Mouse (Mus musculus) cerebellum, postnatal 4 days (tissue): Measurements from ENCODE around the gene Zc3h6.
A peak's percentile ranks its signal among the peaks of the same experiment; 100 is the strongest.
"Not testable (repeated sequence)": the region's sequence is repeated elsewhere in the genome, so short reads cannot be mapped to it uniquely, and the experiment has no call there.

Experiments used
- DNase-seq, 2 experiments: peaks; one replicate each; pipeline ENCODE4 v3.0.0; 2022; ENCODE audit warnings: low spot score in 2 of 2, mixed read lengths in 1 of 2

Zc3h6 gene

DNA sequence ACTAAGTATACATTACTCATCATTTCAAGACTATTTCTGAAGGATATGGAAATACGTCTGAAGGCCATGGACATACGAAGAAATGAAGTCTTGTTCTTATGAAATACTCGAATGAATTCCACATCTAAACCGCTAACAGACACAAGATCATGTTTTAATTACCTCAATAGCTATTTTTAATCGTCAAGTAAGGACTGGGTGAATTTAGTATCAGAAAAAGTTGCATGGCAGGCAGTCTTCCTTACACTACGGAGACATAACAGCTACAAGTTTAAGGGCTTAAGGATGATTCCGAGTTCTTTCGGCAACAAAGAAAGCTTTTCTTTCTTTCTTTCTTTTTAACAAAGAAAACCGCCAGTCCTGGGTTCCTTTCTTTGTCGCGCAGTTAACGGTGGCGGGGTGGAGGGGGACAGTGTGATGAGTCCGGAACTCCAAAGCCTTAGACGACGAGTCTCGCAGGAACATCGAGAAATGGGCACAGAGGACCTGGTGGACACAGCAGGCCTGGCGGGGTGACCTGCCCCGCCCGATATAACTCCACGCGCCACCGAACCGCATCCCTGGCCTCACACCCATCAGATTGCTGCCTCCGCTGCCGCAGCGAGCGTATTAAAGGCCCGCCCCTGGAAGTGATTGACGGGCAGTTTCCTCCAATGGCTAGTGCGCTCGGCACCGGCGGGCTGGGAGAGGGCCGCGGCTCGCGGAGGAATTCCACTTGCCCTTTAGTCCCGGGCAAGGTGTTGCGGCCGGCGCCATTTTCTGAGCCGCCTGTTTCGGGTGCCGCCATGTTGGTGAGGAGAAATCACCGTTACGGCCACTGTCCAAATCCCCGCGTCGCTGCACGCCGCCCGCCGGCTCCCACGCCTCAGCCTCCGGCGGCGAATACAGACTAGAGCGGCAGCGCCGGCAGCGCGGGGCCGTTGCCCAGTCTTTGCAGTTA, at the start of gene Zc3h6:
Gene Zc3h6 (plus strand): TSS at position 762 of the 940 bp plus-strand sequence.
- DNase-seq = peak; percentile 99 to 100

DNA sequence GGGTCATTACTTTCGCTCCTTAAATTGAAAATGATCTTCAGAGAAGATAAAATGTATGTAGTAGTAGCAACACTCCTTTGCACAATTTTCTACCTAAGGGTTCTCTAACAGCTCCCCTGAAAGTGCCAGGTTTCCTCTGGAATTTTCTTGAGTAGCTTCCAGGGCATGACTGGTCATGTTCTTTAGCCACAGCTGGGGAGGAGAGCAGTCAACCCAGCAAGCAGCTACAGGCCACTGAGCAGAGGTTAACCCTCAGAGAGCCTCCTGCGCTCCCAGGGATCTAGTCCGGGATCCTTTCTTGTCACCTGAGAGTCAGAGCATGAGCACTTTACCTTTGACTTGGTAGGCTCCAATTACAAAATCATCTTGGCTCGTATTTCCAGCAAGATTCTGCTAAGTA, 42.4 kb upstream of the Zc3h6 start:
- no peak for DNase-seq

DNA sequence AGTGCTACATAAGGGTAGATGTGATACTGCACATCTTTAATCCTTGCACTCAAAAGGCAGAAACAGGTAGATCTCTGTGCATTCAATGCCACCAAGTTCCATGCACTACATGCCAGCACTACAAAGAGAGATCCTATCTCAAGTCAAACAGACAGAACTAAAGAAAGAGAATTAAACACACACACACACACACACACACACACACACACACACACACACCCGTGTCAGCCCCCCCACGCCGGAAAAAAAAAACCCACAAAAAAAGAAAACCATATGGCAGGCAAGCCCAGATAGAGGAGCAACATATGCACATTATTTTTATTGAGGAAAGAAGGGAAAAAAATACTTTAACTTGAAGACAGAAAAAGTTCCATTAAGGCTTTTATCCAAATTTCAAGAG, 38.8 kb upstream of the Zc3h6 start:
- DNase-seq = no peak

DNA sequence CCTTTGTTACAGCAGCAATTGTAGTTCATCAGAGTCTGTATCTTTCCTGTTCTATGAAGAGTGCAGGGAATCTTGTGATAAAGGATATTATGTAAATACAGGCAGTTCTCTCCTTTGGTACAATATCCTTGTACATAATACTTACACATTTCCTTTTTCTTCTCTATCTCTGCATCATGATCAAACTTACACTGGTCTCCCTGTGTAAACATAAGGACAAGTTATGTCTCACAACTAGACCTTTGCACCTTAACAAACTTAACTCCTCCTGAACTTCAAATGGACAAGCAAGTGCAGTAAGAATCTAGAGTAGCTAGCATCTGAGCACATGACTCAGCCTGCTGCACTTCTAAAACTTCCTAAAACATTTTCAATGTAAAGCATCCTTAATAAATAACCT, 36.5 kb upstream of the Zc3h6 start:
- no peak for DNase-seq

DNA sequence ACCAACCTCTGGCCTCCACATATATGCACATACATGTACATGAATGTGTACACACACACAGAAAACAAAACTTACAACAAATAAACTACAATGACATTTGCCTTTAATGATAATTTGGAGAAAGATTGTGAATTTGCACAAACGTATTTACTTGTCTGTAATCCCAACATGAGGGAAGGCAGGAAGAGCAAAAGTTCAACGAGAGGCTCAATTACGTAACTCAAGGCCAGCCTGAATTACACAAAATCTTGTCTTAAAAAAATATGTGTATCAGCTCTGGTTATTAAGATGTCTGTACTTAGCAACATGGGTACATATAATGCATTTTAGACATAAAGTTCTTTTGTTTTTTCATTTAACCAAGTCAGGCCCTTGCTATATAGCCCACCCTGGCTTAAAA, 30.9 kb upstream of the Zc3h6 start:
- no peak for DNase-seq

DNA sequence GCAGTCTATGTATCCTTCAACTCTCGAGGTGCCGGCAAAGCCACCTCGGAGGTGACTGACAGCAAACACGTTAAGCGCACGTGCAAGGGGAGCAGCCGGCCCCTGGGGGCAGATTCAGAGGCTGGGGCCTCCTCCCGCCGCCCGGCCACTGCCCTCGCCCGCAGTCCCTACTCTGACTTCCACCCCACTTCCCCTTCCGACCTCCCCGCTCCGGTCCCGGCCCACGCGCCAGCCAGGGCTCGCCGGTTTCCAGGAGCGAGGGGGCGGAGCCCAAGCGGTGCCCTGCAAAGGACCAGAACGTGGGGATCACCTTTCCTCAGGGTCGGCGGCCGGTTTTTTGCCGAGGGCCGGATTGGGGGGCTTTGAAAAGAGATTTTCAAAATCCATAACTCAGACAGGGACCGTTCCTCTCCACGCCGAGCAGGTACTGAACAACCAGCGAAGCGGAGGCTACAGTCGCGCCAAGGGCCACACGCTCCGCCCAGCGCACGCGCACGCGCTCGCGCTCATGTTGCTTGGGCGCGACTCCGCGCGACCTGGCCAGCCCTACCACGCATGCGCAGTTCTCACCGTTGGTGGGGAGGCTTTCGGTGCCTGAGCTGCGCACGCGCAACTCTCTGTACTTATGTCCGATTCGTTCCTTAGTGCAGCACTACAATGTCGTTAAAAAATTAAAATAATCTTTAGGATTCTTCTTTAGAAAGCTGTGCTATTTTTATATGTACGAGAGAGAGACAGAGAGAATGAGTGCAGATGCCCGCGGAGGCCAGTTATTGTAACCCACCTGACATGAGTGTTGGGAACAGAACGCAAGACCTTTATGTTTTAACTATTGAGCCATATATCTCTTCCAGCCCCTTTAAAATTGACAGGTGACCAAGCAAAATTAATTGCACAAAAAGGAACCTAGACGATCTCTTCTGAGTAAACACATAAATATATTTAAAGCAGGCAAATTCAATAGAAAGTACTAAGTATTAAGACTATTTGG, 23.4 kb upstream of the Zc3h6 start, which contains the start of gene Zc3h8:
Gene Zc3h8 (minus strand): TSS at position 540 of the 991 bp plus-strand sequence.
- DNase-seq = peak; percentile 91 to 96

DNA sequence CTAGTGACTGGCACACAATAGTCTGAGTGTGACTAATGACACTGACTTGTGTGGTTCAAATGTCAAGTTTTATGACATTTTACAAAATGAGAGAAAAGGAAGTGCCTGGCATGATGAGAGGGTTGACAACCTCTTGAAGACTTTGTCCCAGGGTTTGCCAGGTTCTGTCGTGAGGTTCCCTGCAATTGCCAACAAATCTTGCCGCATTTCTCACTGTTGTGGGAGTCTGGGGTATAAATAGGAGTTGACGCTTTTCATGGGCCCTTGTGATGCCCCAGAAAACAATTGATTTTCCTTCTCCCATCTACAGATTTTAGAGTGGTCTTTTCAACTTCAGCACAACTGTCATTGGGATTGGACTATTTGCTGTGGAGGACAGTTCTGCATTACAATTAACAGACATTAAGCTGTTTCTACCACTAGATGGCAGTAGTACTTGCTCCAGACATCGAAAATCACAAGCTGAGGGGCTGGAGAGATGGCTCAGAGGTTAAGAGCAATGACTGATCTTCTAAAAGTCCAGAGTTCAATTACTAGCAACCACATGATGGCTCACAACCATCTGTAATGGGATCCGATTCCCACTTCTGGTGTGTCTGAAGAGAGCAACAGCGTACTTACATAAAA, 19.1 kb upstream of the Zc3h6 start:
- DNase-seq = no peak

DNA sequence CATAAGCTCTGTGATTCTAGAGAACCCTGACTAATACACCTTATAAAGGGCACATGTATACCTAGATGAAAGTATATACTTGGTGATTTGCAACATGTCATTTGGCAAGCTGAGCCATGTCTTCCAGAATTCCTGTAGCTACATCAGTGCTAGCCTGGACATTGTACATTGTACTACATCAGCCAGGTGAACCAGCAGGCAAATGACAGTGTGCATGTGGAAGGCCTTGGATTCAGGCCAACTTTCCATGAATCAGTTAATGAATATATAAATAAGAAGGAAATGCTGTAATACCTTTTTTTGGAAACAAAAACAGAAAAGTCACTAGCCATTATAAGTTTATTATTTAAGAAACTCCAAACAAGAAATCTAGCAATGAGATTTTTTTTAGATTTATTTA, 13.0 kb upstream of the Zc3h6 start:
- DNase-seq = no peak

DNA sequence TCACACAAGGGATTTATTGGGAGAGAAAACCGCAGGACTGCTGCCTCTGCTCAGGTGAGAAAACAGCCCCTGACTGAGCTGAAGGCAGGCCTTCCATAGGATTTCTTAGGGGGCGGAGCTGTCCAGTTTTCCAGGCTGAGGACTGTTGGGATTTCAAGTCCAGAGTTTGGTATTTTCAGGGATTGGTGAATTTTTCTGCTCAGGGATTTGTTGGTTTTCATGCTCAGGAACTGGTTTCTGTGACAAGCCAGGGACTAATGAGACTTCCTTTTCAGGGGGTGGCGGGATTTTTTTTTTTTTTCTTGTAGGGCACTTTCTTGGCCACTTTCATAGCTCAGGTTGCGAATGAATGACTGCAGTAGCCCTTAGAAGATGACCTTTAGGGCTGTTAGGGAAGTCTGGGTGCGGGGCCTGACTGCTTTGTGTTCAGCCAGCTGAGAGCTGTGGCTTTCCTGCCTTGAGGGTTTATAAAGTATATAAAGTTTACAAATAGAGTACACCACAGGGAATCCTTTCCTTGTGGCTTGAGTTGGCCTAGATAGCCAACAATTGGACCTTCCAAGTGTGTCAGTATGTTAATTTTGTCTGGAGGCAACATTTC, 1.6 kb upstream of the Zc3h6 start:
- no peak for DNase-seq

DNA sequence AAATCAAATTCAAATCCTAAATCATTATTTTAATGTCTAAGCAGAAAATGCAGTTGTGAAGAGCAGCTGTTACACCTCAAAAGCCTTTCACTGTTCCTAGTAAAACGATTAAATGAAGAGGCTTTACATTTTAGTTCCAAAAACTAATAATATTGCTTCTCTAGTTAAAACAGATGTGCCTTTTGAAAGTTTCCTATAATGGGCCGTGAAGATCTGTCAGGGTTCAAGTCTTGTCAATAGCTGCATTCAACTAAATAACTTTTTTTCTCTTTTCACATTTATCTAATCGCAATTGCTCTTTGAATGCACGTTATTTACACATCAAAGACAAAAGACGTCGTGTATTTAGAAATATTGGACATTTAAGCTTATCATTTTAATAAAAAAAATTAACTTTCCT, 966 bp upstream of the Zc3h6 start:
- no peak for DNase-seq

DNA sequence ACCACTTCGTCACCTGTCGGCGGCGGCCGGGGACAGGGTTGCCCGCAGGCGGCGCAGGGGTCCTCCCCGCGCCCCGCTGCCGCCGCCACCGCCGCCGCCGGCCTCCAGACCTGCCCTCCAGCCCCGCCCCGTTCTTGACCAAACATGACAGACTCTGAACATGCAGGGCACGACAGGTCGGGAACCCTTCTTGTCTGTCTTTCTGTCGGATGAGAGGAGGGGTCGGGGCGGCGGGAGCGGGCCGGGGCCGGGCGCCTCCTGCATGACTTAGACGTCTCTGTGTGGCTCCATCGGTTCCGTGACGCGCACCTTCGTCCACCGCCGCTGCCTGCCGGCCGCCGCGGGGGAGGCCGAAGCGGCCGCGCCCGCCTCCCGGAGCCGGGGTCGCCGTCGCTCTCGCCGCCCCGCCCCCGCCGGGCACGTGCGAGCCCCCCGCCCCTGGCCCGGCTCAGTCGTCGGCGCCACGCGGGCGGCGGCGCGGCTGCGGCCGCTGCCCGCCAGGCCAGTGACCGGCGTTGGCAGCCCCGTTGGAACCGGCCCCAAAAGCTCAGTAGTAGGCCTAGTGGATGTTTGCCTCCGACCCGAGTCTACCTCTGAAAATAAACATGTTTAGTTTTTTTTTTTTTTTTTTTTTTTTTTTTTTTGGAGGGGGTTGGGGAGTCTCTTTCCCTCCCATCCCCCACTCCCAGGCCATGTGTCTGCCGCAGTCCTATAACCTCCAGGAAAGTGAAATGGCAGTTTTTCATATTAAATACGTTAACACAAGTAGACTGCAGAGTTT, 649 bp downstream of the Zc3h6 start, which contains the start of gene Gm10762:
Gene Gm10762 (minus strand): TSS at position 65 of the 781 bp plus-strand sequence.
- DNase-seq = peak; percentile 48 to 80

DNA sequence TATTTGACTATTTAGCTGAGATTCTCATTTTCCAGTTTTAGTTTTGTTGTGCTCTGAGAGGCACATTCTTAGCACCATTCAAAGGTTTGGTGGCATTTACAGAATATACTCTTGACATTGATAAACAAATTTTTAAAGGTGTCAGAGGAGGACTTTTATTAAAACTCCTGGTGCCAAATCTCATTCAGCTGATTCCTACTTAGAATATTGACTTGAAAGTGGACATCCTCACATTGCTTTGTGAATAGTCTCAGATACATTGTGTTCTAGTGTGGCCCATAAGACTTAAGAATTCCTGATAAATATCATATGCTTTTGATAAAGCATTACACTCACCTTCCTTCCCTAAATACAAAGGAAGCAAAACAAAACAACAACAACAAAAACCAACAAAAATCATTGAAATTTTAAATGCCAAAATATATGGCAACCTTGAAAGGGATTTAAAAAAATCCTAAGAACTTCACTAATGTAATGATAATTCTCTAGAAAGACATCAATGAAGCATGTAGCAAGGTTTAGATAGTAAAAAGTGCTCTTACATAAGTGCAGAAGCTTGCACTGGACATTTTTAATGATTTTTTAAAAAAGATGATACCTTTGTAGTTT, 1.4 kb downstream of the Zc3h6 start:
- no peak for DNase-seq

DNA sequence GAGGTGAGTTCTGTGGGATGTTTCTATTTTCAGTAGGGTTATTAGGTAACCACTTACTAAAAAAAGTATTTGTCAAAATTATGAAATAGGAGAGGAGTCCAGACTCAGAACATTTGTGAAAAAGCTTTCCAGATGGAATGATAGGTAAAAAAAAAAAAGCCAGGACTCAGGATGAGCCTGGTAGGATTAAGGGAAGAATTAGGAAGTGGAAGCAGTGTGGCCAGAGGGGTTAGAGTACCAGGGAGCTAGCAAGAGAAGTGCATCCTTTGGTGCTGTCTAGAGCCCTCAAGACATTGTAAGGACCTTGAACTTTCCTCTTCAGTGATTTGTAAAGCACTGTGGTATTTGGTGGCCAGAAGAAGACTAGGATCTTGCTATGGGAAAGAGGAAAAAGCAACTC, 5.1 kb downstream of the Zc3h6 start:
- no peak for DNase-seq

DNA sequence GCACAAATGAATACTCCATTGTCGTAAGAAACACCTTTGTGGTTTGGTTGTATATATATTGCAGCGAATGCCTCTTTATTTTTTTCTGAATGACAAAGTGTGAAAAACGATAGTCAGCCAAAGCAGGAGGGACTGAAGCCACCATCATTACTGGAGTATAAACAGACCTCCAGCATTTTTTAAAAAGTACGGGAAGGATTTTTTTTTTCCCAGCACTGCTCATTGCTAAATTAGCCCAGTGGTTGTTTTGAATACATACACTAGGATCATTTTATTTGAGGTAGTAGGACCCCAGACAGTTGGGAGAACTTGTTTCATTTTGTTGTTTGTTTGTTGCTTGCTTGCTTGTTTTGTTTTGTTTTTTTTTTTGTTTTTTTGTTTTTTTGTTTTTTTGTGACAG, 8.4 kb downstream of the Zc3h6 start:
- DNase-seq = no peak

DNA sequence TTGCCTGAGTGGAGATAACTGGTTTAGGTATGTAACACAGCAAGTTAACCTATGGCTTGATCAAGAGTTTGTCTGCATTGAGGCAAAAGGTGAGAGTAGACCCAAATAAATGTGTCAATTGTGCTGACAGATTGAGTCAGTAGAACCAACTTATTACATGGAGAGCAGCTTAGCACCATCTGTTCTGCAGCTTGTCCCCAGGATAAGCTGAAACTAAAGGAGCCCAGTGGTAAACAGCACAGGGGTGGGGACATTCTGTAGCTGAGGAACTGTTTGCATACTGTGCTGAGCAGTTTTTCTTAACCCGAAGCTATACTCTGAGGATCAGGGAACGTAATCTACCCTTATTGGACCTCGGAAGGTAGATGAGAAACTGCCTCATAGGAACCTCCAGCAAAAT, 17.5 kb downstream of the Zc3h6 start:
- no peak for DNase-seq

DNA sequence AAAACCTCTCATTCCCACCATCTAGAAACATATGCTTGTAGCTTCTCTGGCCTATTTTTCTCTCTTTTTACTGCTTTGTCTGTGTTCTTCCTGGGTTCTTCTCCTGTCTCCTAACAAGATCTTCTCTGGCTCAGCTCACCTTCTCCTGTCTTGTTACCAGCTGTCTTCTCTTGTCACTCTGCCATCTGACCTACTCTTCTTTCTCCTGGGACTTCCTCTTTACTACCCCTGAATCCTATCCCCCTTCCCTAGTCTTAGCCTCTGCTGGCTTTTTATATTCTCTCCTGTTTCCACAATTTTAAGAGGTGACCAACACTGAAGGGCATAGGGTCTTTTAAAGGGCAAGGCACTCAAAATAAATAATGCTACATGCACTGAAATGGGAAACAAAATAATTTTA, 37.7 kb downstream of the Zc3h6 start:
- no peak for DNase-seq

DNA sequence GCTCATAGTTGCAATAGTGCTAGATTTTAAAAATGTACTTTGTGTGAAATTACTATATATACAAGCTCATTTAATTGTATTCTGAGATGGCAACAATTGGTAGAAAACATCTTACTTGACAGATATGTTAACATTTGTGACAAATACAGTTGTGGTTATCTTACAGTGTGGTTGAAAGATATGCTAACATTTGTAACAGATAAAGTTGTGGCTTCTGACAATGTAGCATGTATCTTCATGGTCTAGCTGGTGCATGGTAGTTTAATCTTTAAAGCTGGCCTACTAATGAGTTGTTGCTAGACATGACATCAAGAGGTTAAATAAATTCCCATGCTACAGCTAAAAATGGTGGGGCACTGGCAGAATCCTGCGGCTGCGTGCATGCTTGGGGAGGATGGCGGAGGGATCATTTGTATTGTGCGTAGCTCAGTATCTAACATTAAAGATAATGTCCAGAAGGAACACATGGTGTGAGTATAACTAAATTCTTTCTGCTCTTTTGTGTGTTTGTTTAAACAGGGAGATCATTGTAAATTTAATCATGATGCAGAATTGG, 39.1 kb downstream of the Zc3h6 start:
- no peak for DNase-seq

DNA sequence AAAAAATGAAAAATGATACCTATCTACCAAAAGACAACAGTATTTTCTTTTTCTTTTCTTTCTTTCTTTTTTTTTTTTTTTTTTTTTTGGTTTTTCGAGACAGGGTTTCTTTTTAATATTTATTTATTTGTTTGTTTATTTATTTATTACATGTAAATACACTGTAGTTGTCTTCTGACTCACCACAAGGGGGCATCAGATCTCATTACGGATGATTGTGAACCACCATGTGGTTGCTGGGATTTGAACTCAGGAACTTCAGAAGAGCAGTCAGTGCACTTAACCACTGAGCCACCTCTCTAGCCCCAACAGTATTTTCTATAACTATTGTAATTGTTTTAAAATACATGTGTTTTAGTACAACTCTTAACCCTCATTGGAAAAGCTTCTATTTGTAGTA, 41.7 kb downstream of the Zc3h6 start:
- DNase-seq = not testable (repeated sequence)

DNA sequence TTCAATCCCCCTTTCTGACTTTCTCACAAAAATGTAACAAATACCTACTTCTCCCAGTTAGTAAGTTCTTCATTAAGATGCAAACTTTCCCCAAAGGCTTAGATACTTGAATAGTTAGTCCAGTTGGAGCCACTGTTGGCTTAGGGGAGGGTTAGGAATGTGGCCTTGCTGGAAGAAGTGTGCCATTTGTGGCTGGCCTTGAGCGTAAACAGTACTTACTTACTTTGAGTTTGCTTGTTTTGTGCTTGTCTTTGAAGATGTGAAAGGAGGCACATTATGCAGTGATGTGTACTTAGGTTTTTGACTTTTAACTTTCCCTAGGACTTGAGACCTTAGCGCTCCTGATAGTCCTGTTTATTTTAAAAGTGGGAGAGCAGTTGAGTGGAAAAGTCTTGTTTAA, 52.9 kb downstream of the Zc3h6 start:
- no peak for DNase-seq

DNA sequence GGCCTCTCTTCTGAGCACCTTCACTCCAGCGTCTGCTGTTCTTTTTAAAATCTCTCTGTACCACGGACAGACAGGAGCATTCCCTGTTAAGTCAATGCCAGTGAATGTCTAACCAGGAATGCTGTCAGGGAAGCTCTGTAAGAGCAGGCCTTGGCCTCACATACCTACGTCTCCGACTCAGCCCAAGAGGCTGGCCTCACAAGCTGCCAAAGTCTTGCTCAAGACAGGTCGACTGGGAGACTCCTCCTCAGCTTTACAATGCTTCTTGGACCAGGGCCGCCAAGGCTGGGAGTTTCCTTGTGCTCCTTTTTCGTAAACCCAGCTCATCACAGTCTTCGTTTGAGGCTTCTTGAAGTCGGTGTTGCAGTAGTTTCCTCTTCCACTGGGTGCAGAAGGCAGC, 57.6 kb downstream of the Zc3h6 start:
- no peak for DNase-seq
